Mouse (Mus musculus) G1E (cell line): ENCODE measurements around the gene Rcor1.

ENCODE experiments used
- CTCF ChIP-seq: IDR thresholded peaks from 2 replicates; pipeline ENCODE4 v1.5.1; 2012; ENCODE audit warnings: low read depth, low read length, inconsistent platforms, mixed read lengths
- TAL1 ChIP-seq: conservative IDR thresholded peaks from 2 replicates; pipeline ENCODE4 v1.6.1; 2012; ENCODE audit warnings: low read depth, low read length, inconsistent platforms, mixed read lengths

DNA sequence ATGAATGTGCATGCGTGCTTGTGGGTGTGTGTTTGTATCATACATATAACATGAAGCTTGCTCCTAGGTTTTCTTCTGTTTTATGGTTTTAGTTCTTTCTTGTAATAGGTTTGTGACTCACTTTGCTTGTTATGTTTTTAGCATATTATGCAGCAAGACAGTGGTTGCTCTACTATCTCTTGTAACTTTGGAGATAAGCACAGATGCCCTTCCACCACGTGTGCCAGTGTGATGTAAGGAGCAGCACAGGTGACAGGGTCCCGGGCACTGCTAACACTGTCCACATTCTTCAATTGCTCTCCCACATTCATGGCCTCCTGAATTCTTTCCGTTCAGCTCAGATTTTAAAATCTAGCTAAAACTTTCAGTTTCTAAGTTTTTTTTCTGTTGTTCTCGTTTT lies 6.3 kb upstream of the Rcor1 start:
- TF ChIP-seq TAL1: no peak; the same call in 1 of the 2 replicates
- no peak for TF ChIP-seq CTCF
